ENCODE assay signal across 27 mouse cellular contexts in the genomic region with DNA sequence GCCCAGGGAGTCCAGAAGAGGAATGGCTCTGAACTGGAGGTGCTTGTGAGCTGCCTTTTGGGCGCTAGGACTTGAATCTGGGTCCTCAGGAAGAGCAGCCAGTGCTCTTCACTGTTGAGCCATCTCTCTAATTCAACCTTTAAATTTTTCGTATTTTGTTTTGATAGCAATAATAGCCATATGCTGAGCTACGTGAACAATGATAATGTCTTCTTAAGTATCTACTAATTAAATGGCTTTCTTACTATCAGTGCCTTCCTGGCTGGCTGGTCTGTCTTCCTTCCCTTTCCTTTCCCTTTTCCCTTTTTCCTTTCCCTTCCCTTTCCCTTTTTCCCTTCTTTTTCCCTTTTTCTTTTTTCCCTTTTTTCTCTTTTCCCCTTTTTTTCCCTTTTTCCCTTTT. TPM values are rescaled to one million over a fixed set of nuclear protein-coding genes. Genes with fewer than 3 reads are reported as not detected.
DNase-seq lines count a peak whose midpoint lies in the region; ATAC-seq lines count a peak whose summit lies in the region.
"Had no signal": no experiment of that assay in that cellular context is flagged by ENCODE, and none has a peak within 500 bp of the region (broad histone marks: within the 10 kb centered on the region; RNA-seq: fewer than 3 reads in every experiment).

No protein-coding gene starts in this region.

- no peak overlapping the region for H3K9ac ChIP-seq in hindbrain, embryonic 11.5 days (ENCODE audit: low read depth, low read length)
- H3K9ac ChIP-seq: embryonic facial prominence, embryonic 13.5 days; embryonic facial prominence, embryonic 15.5 days; forebrain, embryonic 12.5 days had no signal

- H3K9me3 ChIP-seq in hindbrain, embryonic 11.5 days (ENCODE audit: control insufficient read depth, low read length): no peaks in the 10 kb centered on the region
- H3K9me3 ChIP-seq: embryonic facial prominence, embryonic 13.5 days; embryonic facial prominence, embryonic 15.5 days; forebrain, embryonic 10.5 days; forebrain, embryonic 12.5 days; G1E had no signal

- H3K4me1 ChIP-seq in hindbrain, embryonic 11.5 days (replicated peaks; ENCODE audit: control insufficient read depth, insufficient read depth, low read length): no peaks in the 10 kb centered on the region
- H3K4me1 ChIP-seq: embryonic facial prominence, embryonic 13.5 days; embryonic facial prominence, embryonic 15.5 days; forebrain, embryonic 10.5 days; forebrain, embryonic 12.5 days had no signal

- ATAC-seq in activated CD4-positive, CD25-positive, alpha-beta regulatory T cell, adult 4 months: peak; percentile 43
- peak; percentile 26; the same call in 1 of the 2 replicates for ATAC-seq in megakaryocyte progenitor cell, adult 5-6 weeks (replicated peaks; ENCODE audit: poor library complexity)
- ATAC-seq in hindbrain, embryonic 11.5 days (ENCODE audit: low FRiP score): no peak
- ATAC-seq: forebrain, embryonic 14.5 days; forebrain, embryonic 16.5 days; Patski had no signal

- no peak overlapping the region for H3K27ac ChIP-seq in hindbrain, embryonic 11.5 days (ENCODE audit: low read depth, low read length)
- H3K27ac ChIP-seq: embryonic facial prominence, embryonic 13.5 days; embryonic facial prominence, embryonic 15.5 days; forebrain, embryonic 10.5 days; forebrain, embryonic 12.5 days had no signal

- no peak overlapping the region for H3K4me3 ChIP-seq in hindbrain, embryonic 11.5 days (ENCODE audit: low read depth, low read length)
- H3K4me3 ChIP-seq: embryonic facial prominence, embryonic 13.5 days; embryonic facial prominence, embryonic 15.5 days; erythroblast, embryonic 14.5 days; forebrain, embryonic 10.5 days; forebrain, embryonic 12.5 days had no signal

- no peak overlapping the region for H3K4me2 ChIP-seq in hindbrain, embryonic 11.5 days (replicated peaks; ENCODE audit: low read depth, low read length)
- H3K4me2 ChIP-seq: embryonic facial prominence, embryonic 13.5 days; embryonic facial prominence, embryonic 15.5 days; forebrain, embryonic 12.5 days had no signal

- 96% methylated on average over 3 of the region's 3 CpGs for WGBS in hindbrain, embryonic 11.5 days

- H3K36me3 ChIP-seq in hindbrain, embryonic 11.5 days (ENCODE audit: control insufficient read depth, insufficient read depth, low read length): no peaks in the 10 kb centered on the region

- H3K27me3 ChIP-seq in hindbrain, embryonic 11.5 days (ENCODE audit: control insufficient read depth, insufficient read depth, low read length): no peaks in the 10 kb centered on the region
- H3K27me3 ChIP-seq: CH12.LX; embryonic facial prominence, embryonic 13.5 days; embryonic facial prominence, embryonic 15.5 days; forebrain, embryonic 12.5 days; Patski had no signal

- DNase-seq in thymus, postnatal 0 days (ENCODE audit: low spot score): peak; percentile 2
- DNase-seq in thymus, postnatal 10 days (ENCODE audit: low spot score in 2 of 2): no peak
- DNase-seq in lung, postnatal 14 days: no peak
- DNase-seq in hindbrain, embryonic 11.5 days (ENCODE audit: low spot score): no peak
- DNase-seq: adrenal gland, adult 2 months; adrenal gland, postnatal 10 days; adrenal gland, postnatal 25 days; B cell, adult 2 months; cerebellum, adult 11 months; cerebellum, adult 18-20 months; cerebellum, adult 8-10 months; cerebellum, adult 9-11 months; cerebellum, postnatal 14 days; cerebellum, postnatal 36 days; embryo, embryonic 11 days had no signal

RNA-seq across cellular contexts. Expression of a gene that starts 29.8 kb away (rescaled TPM):
- 34.2 and 35.9 TPM in 2 replicates for polyA plus RNA-seq in thymus, postnatal 0 days (2015; fragmentation: Nextera tagmentation; extraction: Ambion mirVana)
- 10 to 100 TPM; 39.4 to 45.3 TPM for polyA plus RNA-seq in activated CD4-positive, CD25-positive, alpha-beta regulatory T cell, adult 4 months (2017; shearing (Covaris generic))
- 48.2 and 52.7 TPM in 2 replicates for total RNA-seq in megakaryocyte progenitor cell, adult 5-6 weeks (2015)
- 37.0 and 38.5 TPM in 2 replicates for total RNA-seq in megakaryocyte progenitor cell, adult 5-6 weeks (2017)
- 82.4 and 96.6 TPM in 2 replicates for polyA plus RNA-seq in hindbrain, embryonic 11.5 days (2014; fragmentation: Nextera tagmentation; extraction: Ambion mirVana)

RNA-seq across cellular contexts. Expression of a gene that starts 32.6 kb away (rescaled TPM):
- polyA plus RNA-seq in thymus, postnatal 0 days (2015; fragmentation: Nextera tagmentation; extraction: Ambion mirVana): 9.8 and 10.1 TPM in 2 replicates
- 1 to 10 TPM; 6.6 to 7.8 TPM for polyA plus RNA-seq in activated CD4-positive, CD25-positive, alpha-beta regulatory T cell, adult 4 months (2017; shearing (Covaris generic))
- 5.8 and 8.6 TPM in 2 replicates for total RNA-seq in megakaryocyte progenitor cell, adult 5-6 weeks (2015)
- 8.5 and 8.6 TPM in 2 replicates for total RNA-seq in megakaryocyte progenitor cell, adult 5-6 weeks (2017)
- polyA plus RNA-seq in hindbrain, embryonic 11.5 days (2014; fragmentation: Nextera tagmentation; extraction: Ambion mirVana): 12.2 and 14.2 TPM in 2 replicates
